Mouse (Mus musculus) forebrain, postnatal 0 days (tissue): Measurements from ENCODE around the gene Baat. TPM values are rescaled to one million over a fixed set of nuclear protein-coding genes. Genes with fewer than 3 reads are reported as not detected.
A peak's percentile ranks its signal among the peaks of the same experiment; 100 is the strongest.
"Not testable (repeated sequence)": the region's sequence is repeated elsewhere in the genome, so short reads cannot be mapped to it uniquely, and the experiment has no call there.

ENCODE experiments used
- ATAC-seq: fragments of 200-750 bp; cut with Nextera tagmentation; 2 replicates; pipeline ENCODE4 v1.8.0; 2017; ENCODE audit warnings: mild to moderate bottlenecking, moderate library complexity
- DNase-seq: peaks from one replicate; pipeline ENCODE4 v3.0.0-alpha.2; 2015
- H3K27ac ChIP-seq: fragments of 300-500 bp; sonication (generic); 2 replicates; pipeline ENCODE4 v1.5.1; 2014; ENCODE audit warnings: low read depth, mild to moderate bottlenecking, antibody characterized with exemption, low read length, moderate library complexity, mixed read lengths
- H3K27me3 ChIP-seq: fragments of 300-500 bp; sonication (generic); 2 replicates; pipeline ENCODE4 v1.6.1; 2014; ENCODE audit warnings: mild to moderate bottlenecking, low read length, mixed read lengths; ENCODE audit not compliant: insufficient read depth
- H3K36me3 ChIP-seq: fragments of 300-500 bp; sonication (generic); 2 replicates; pipeline ENCODE4 v1.6.1; 2014; ENCODE audit warnings: mild to moderate bottlenecking, moderate library complexity; ENCODE audit not compliant: insufficient read depth
- H3K4me1 ChIP-seq: fragments of 300-500 bp; sonication (generic); 2 replicates; pipeline ENCODE4 v1.6.1; 2014; ENCODE audit warnings: antibody characterized with exemption; ENCODE audit not compliant: insufficient read depth
- H3K4me2 ChIP-seq: fragments of 300-500 bp; sonication (generic); 2 replicates; pipeline ENCODE4 v1.6.1; 2014; ENCODE audit warnings: low read depth, mild to moderate bottlenecking, moderate library complexity
- H3K4me3 ChIP-seq: fragments of 300-500 bp; sonication (generic); 2 replicates; pipeline ENCODE4 v1.5.1; 2014; ENCODE audit warnings: low read depth, low read length, mixed read lengths
- H3K9ac ChIP-seq: fragments of 300-500 bp; sonication (generic); 2 replicates; pipeline ENCODE4 v1.6.1; 2014; ENCODE audit warnings: mild to moderate bottlenecking
- H3K9me3 ChIP-seq: fragments of 300-500 bp; sonication (generic); 2 replicates; pipeline ENCODE4 v1.6.1; 2016; ENCODE audit warnings: low read length
- CTCF ChIP-seq: sonication (generic); IDR thresholded peaks from 2 replicates; pipeline ENCODE4 v1.5.1; 2016; ENCODE audit warnings: antibody characterized with exemption, control low read depth, low read depth
- WGBS: fragments of 180-500 bp; shearing (Covaris S2); extraction: QIAGEN DNeasy Blood & Tissue Kit; methylation state at CpG from one replicate; pipeline ENCODE4 v1.1.7; 2014; 5-methylcytosine and 5-hydroxymethylcytosine counted together
- polyA plus RNA-seq: library from polyadenylated mRNA; unstranded; fragments of >200 nt; fragmentation: Nextera tagmentation; extraction: Ambion mirVana; gene quantifications from 2 replicates; pipeline ENCODE4 v1.2.1, GENCODE M21; 2015
- total RNA-seq: library from RNA; depleted of rRNA; stranded (reverse); fragments of >200 nt; gene quantifications from 2 replicates; pipeline ENCODE4 v1.2.3, GENCODE M21; 2014

Gene Baat
- total and polyA plus RNA-seq, 2 experiments from 2014 or later, result 0.10 TPM; not detected in 1

DNA sequence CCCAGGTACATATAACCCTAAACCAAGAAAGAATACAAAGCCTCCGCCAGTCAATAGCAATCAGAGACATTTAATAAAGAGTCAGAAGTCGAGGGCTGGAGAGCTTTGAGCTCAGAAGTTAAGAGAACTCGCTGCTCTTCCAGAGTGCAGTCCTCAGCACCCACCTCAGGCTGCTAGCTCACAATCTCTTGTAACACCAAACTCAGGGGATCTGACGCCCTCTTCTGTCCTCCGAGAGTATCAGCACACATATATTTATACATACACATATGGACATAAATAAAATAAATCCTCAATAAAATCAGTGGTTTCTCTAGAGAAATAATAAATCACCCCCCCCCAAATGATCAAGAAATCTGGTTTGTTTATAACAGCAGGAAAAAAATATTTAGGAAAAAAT lies 13.1 kb upstream of the Baat start:
- 0 out of 2 replicates have a peak, but pooled peaks cover 5% of the 10 kb centered on the region for H3K36me3 ChIP-seq
- H3K27ac ChIP-seq, result no peak overlapping the region
- no peak for TF ChIP-seq CTCF
- DNase-seq (no peak), ATAC-seq (no peak)
- WGBS, result 79% methylated on average over 5 of the region's 5 CpGs
- no peaks in the 10 kb centered on the region for H3K27me3 ChIP-seq
- no peak overlapping the region for H3K4me3 ChIP-seq
- H3K9me3 ChIP-seq, result no peaks in the 10 kb centered on the region
- no peak overlapping the region for H3K9ac ChIP-seq
- peaks cover 10% of the 10 kb centered on the region; the same call in 1 of the 2 replicates for H3K4me1 ChIP-seq
- peak overlapping the region; percentile 60 for H3K4me2 ChIP-seq

DNA sequence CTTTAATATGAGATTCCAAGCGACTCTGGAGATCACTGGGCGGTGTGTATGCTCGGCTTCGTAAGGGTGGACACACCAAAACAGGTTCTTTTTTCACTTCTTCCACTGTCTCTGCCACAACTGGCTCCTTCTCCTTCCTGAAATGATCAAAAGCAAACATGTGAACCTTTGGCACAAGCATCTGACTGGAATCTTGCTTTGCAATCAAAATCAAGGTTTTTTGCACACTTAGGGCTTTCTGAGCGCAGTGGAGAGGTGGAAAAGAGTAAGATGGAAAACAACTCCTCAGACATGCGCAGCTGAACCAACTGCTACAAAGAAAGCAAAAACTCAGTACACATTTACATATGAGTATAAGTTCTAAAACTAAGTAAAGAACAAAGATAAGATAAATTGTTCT lies 8.1 kb upstream of the Baat start:
- ATAC-seq (no peak), DNase-seq (no peak)
- H3K36me3 ChIP-seq, result peaks cover 17% of the 10 kb centered on the region
- H3K27me3 ChIP-seq, result no peaks in the 10 kb centered on the region
- no peaks in the 10 kb centered on the region for H3K9me3 ChIP-seq
- H3K4me2 ChIP-seq, result no peak overlapping the region
- TF ChIP-seq CTCF, result no peak
- no peak overlapping the region for H3K4me3 ChIP-seq
- no peak overlapping the region for H3K27ac ChIP-seq
- no peak overlapping the region for H3K9ac ChIP-seq
- 98% methylated on average over 6 of the region's 6 CpGs for WGBS
- no peaks in the 10 kb centered on the region for H3K4me1 ChIP-seq

DNA sequence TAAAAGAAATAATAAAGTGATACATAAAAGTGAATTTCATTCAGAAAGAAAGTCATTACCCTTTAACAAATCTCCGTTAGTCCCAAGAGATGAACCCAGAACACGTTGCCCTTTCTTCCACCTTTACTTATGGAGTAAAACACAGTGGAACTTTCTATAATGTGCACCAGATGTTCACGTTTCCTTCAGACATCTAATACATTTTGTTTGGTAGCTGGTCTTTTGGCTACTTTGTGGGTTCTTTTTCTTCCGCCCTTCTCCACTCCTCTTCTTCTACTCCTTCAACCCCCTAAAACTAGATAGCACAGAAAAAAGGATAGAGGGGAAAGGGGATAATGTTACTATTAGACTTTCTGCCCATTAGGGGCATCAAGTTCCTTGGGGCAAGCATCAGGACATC lies 6.3 kb upstream of the Baat start:
- H3K4me3 ChIP-seq, result no peak overlapping the region
- no peaks in the 10 kb centered on the region for H3K4me1 ChIP-seq
- no peak overlapping the region for H3K9ac ChIP-seq
- WGBS, result 93% methylated on average over 4 of the region's 4 CpGs
- no peaks in the 10 kb centered on the region for H3K27me3 ChIP-seq
- ATAC-seq (no peak), DNase-seq (no peak)
- no peak overlapping the region for H3K4me2 ChIP-seq
- no peaks in the 10 kb centered on the region for H3K9me3 ChIP-seq
- peaks cover 14% of the 10 kb centered on the region for H3K36me3 ChIP-seq
- TF ChIP-seq CTCF, result no peak
- H3K27ac ChIP-seq, result no peak overlapping the region

DNA sequence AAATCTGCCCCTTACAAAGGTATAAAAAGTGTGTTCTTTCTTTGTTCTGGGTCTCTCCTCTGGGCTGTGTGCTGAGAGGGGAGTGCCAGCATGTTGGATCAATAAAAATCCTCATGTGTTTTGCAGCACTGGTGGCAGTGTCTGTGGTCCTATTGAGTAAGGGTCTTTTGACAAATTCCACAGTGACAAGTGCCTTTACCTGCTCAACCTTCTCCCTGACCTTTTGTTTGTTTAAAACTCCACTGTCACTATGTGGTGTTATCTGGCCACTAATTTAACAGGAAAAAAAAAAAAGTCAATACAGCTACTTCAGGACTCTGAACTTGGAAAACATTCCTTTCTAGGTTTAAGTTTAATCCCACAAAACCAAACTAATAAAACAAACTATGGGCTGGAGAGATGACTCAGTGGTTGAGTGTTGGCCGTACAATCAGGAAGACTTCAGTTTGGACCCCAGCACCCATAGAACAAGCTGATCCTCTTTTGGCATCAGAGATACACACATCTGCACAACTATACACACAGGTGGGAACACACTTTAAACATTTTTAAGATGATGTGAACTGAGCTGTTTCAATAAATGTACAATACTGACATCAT lies 4.0 kb upstream of the Baat start:
- not testable (repeated sequence) for H3K4me1 ChIP-seq, H3K4me3 ChIP-seq, DNase-seq, H3K9ac ChIP-seq, H3K27ac ChIP-seq, H3K9me3 ChIP-seq, H3K27me3 ChIP-seq, ATAC-seq, H3K4me2 ChIP-seq
- peaks cover 14% of the 10 kb centered on the region for H3K36me3 ChIP-seq
- WGBS, result 96% methylated on average over 1 of the region's 1 CpGs

- no peaks in the 10 kb centered on the region for H3K4me1 ChIP-seq
- ATAC-seq, result no peak
- peaks cover 14% of the 10 kb centered on the region for H3K36me3 ChIP-seq
- no peaks in the 10 kb centered on the region for H3K27me3 ChIP-seq
- TF ChIP-seq CTCF, result no peak
- WGBS, result 90% methylated on average over 2 of the region's 2 CpGs
- no peak overlapping the region for H3K27ac ChIP-seq
- no peak for DNase-seq
- no peak overlapping the region for H3K4me3 ChIP-seq
- no peaks in the 10 kb centered on the region for H3K9me3 ChIP-seq
- H3K9ac ChIP-seq, result no peak overlapping the region
- H3K4me2 ChIP-seq, result no peak overlapping the region
These were observed 2.8 kb upstream of the Baat start for GRCm38 (mm10) chr4:49509183-49509582.

DNA sequence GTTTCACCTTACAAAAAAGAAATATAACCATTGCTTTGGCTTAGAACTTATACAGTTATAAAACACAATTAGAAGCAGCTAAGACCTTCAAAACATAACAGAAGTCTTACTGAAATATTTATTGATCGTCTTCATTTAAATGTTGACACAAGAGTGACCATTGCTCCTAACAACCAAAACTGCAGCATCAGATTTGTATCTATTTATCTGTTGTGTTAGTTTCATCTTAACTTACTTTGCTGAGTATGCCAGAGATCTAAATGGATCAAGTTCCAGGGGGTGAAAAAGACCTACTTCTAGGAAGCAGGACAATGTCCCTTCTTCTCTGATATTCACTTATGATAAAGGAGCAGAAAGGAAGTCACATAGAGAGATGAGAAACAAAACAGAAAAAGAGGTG lies 2.8 kb downstream of the Baat start:
- no peak overlapping the region for H3K9ac ChIP-seq
- no peaks in the 10 kb centered on the region for H3K4me1 ChIP-seq
- no peak overlapping the region for H3K27ac ChIP-seq
- no peak overlapping the region for H3K4me2 ChIP-seq
- no peak overlapping the region for H3K4me3 ChIP-seq
- DNase-seq, result no peak
- ATAC-seq, result no peak
- no peaks in the 10 kb centered on the region for H3K36me3 ChIP-seq
- no peaks in the 10 kb centered on the region for H3K9me3 ChIP-seq
- no peak for TF ChIP-seq CTCF
- no peaks in the 10 kb centered on the region for H3K27me3 ChIP-seq
- 92% methylated on average over 1 of the region's 1 CpGs for WGBS

DNA sequence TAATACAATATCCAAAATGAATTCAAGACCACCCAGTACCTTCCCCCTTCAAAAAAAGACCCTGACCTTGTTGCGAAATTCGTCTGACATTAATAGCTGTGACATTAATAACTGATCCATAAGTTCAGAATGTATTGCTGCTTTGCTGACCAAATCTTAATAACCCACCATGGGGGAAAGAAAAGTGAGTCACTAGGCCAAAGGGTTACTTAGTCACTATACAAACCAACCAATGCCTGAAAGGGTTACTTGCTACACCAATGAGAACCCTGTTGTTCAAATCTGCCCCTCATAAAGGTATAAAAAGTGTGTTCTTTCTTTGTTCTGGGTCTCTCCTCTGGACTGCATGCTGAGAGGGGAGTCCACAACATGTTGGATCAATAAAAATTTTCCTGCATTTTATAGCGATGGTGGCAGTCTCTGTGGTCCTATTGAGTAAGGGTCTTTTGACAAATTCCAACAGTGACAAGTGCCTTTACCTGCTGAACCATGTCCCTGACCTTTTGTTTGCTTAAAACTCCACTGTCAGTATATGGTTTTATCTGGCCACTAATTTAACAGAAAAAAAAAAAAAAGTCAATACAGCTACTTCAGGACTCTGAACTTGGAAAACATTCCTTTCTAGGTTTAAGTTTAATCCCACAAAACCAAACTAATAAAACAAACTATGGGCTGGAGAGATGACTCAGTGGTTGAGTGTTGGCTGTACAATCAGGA lies 20.3 kb downstream of the Baat start:
- H3K27me3 ChIP-seq, H3K9me3 ChIP-seq, H3K4me2 ChIP-seq, H3K36me3 ChIP-seq, H3K27ac ChIP-seq, ATAC-seq, DNase-seq, H3K4me1 ChIP-seq, H3K4me3 ChIP-seq, H3K9ac ChIP-seq: not testable (repeated sequence)
- 79% methylated on average over 3 of the region's 3 CpGs for WGBS
